ENCODE assay signal across 9 mouse cellular contexts in the genomic region with DNA sequence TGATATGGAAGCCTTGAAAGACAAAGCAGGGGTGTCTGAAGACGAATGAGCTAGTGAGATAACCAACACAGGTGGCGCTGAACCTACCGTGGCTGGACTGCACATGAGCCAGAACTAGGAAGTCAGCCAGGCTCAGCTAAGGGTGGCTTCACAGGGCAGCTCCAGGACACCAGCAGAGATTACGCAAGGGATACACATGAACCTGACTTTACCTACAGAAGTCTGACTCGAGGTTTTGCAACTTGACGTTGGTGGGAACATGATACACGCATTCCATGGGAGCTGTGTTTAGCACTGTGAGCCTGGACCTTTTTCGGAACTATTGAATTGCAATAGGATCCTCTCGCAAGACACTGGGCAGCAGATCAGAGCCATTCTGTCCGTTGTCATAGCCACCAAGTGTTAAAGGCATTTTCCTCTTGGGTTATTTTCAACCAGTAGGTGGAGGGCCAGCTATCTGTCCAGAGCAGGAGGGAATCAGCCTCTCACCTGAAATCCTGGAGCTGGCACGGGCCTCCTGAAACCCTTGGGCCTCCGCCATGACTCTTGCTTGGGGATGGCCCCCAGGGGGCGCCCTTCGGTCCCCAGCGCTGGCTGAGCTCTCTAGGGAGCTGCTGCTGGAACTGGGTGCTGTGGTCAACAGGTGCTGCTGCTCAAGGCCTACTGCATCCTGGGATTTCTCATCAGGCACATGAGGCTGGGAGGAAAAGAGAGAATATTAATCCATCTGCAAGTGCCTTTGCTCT. TPM values are rescaled to one million over a fixed set of nuclear protein-coding genes. Genes with fewer than 3 reads are reported as not detected.
DNase-seq lines count a peak whose midpoint lies in the region; ATAC-seq lines count a peak whose summit lies in the region.
"Had no signal": no experiment of that assay in that cellular context is flagged by ENCODE, and none has a peak within 500 bp of the region (broad histone marks: within the 10 kb centered on the region; RNA-seq: fewer than 3 reads in every experiment).

No protein-coding gene starts in this region.

- no peaks in the 10 kb centered on the region for H3K27me3 ChIP-seq in hindbrain, embryonic 11.5 days (ENCODE audit: control insufficient read depth, insufficient read depth, low read length)
- H3K27me3 ChIP-seq: lung, embryonic 15.5 days had no signal

- no peaks in the 10 kb centered on the region for H3K36me3 ChIP-seq in hindbrain, embryonic 11.5 days (ENCODE audit: control insufficient read depth, insufficient read depth, low read length)
- H3K36me3 ChIP-seq: lung, embryonic 15.5 days had no signal

- H3K4me1 ChIP-seq in hindbrain, embryonic 11.5 days (replicated peaks; ENCODE audit: control insufficient read depth, insufficient read depth, low read length): no peaks in the 10 kb centered on the region

- peak; percentile 92 for DNase-seq in heart, adult 11 months
- DNase-seq in heart, postnatal 10 days: no peak
- peak; percentile 32 for DNase-seq in right cerebral cortex, postnatal 4 days
- DNase-seq in right cerebral cortex, postnatal 36 days (ENCODE audit: low spot score in 2 of 2): no peak
- no peak for DNase-seq in embryo, embryonic 11 days
- no peak for DNase-seq in hindbrain, embryonic 11.5 days (ENCODE audit: low spot score)

- ATAC-seq in granulocyte monocyte progenitor cell, adult 5-6 weeks (replicated peaks; ENCODE audit: poor library complexity, severe bottlenecking): peak; percentile 45
- ATAC-seq in megakaryocyte progenitor cell, adult 5-6 weeks (replicated peaks; ENCODE audit: poor library complexity): peak; percentile 51
- ATAC-seq in hindbrain, embryonic 11.5 days (ENCODE audit: low FRiP score): no peak

- no peaks in the 10 kb centered on the region for H3K9me3 ChIP-seq in hindbrain, embryonic 11.5 days (ENCODE audit: control insufficient read depth, low read length)
- H3K9me3 ChIP-seq: lung, embryonic 15.5 days had no signal

- WGBS in hindbrain, embryonic 11.5 days: 66% methylated on average over 15 of the region's 15 CpGs

- no peak overlapping the region for H3K27ac ChIP-seq in hindbrain, embryonic 11.5 days (ENCODE audit: low read depth, low read length)
- H3K27ac ChIP-seq: lung, embryonic 15.5 days had no signal

- intact Hi-C loops in heart, postnatal 10 days (cut with DNase I): no loop called here

- no peak overlapping the region for H3K9ac ChIP-seq in hindbrain, embryonic 11.5 days (ENCODE audit: low read depth, low read length)
- H3K9ac ChIP-seq: lung, embryonic 15.5 days had no signal

- no peak overlapping the region for H3K4me2 ChIP-seq in hindbrain, embryonic 11.5 days (replicated peaks; ENCODE audit: low read depth, low read length)
- H3K4me2 ChIP-seq: lung, embryonic 15.5 days had no signal

- no peak overlapping the region for H3K4me3 ChIP-seq in hindbrain, embryonic 11.5 days (ENCODE audit: low read depth, low read length)
- H3K4me3 ChIP-seq: lung, embryonic 15.5 days had no signal

RNA-seq across cellular contexts. Expression of gene Vps13d, which starts 24.6 kb away (rescaled TPM):
- 10 to 100 TPM; 75.8 to 82.6 TPM for total RNA-seq in heart, postnatal 10 days (2021)
- 21.4 and 26.1 TPM in 2 replicates for total RNA-seq in granulocyte monocyte progenitor cell, adult 5-6 weeks (2014; fragmentation: Nextera tagmentation)
- 37.3 and 41.3 TPM in 2 replicates for total RNA-seq in granulocyte monocyte progenitor cell, adult 5-6 weeks (2017)
- 19.9 and 22.3 TPM in 2 replicates for total RNA-seq in megakaryocyte progenitor cell, adult 5-6 weeks (2015)
- 45.6 and 51.2 TPM in 2 replicates for total RNA-seq in megakaryocyte progenitor cell, adult 5-6 weeks (2017)
- 10.6 and 15.2 TPM in 2 replicates for polyA plus RNA-seq in hindbrain, embryonic 11.5 days (2014; fragmentation: Nextera tagmentation; extraction: Ambion mirVana)

RNA-seq across cellular contexts. Expression of gene Tnfrsf1b, which starts 27.3 kb away (rescaled TPM):
- total RNA-seq in heart, postnatal 10 days (2021): 1 to 10 TPM; 5.3 to 7.2 TPM
- 41.1 and 42.9 TPM in 2 replicates for total RNA-seq in granulocyte monocyte progenitor cell, adult 5-6 weeks (2014; fragmentation: Nextera tagmentation)
- 33.8 and 37.0 TPM in 2 replicates for total RNA-seq in granulocyte monocyte progenitor cell, adult 5-6 weeks (2017)
- 29.7 and 32.8 TPM in 2 replicates for total RNA-seq in megakaryocyte progenitor cell, adult 5-6 weeks (2015)
- 33.0 and 34.2 TPM in 2 replicates for total RNA-seq in megakaryocyte progenitor cell, adult 5-6 weeks (2017)
- 1.6 and 1.8 TPM in 2 replicates for polyA plus RNA-seq in hindbrain, embryonic 11.5 days (2014; fragmentation: Nextera tagmentation; extraction: Ambion mirVana)

Comparison
In these comparisons a context has a peak if more than half of its experiments do, and no peak if none do; other contexts are left out.
1. DNase-seq: peak in heart, adult 11 months (single experiment) and right cerebral cortex, postnatal 4 days (single experiment); none in heart, postnatal 10 days (0 of 2), right cerebral cortex, postnatal 36 days (0 of 2), embryo, embryonic 11 days (single experiment) and hindbrain, embryonic 11.5 days (single experiment).